Mouse (Mus musculus) hindbrain, embryonic 16.5 days (tissue): ENCODE data around the gene Drc1. TPM values are rescaled to one million over a fixed set of nuclear protein-coding genes. Genes with fewer than 3 reads are reported as not detected.

ENCODE experiments used
- ATAC-seq: fragments of 200-750 bp; cut with Nextera tagmentation; 2 replicates; pipeline ENCODE4 v1.8.0; 2017; ENCODE audit warnings: moderate TSS enrichment, moderate library complexity
- H3K27ac ChIP-seq: fragments of 300-500 bp; sonication (generic); 2 replicates; pipeline ENCODE4 v1.5.1; 2014; ENCODE audit warnings: low read depth, mild to moderate bottlenecking, control low read depth, low read length, moderate library complexity
- H3K27me3 ChIP-seq: fragments of 300-500 bp; sonication (generic); replicated peaks from 2 replicates; pipeline ENCODE4 v1.6.1; 2014; ENCODE audit warnings: low read length; ENCODE audit not compliant: control insufficient read depth, insufficient read depth
- H3K36me3 ChIP-seq: fragments of 300-500 bp; sonication (generic); 2 replicates; pipeline ENCODE4 v1.6.1; 2014; ENCODE audit warnings: mild to moderate bottlenecking, low read length, moderate library complexity, mixed read lengths; ENCODE audit not compliant: control insufficient read depth, insufficient read depth
- H3K4me1 ChIP-seq: fragments of 300-500 bp; sonication (generic); 2 replicates; pipeline ENCODE4 v1.6.1; 2014; ENCODE audit warnings: low read depth, low read length; ENCODE audit not compliant: control insufficient read depth, insufficient read depth
- H3K4me2 ChIP-seq: fragments of 300-500 bp; sonication (generic); 2 replicates; pipeline ENCODE4 v1.6.1; 2014; ENCODE audit warnings: mild to moderate bottlenecking, low read length, control low read depth, moderate library complexity
- H3K4me3 ChIP-seq: fragments of 300-500 bp; sonication (generic); 2 replicates; pipeline ENCODE4 v1.5.1; 2014; ENCODE audit warnings: mild to moderate bottlenecking, low read length, control low read depth, moderate library complexity
- H3K9ac ChIP-seq: fragments of 300-500 bp; sonication (generic); 2 replicates; pipeline ENCODE4 v1.6.1; 2014; ENCODE audit warnings: low read depth, mild to moderate bottlenecking, control low read depth, low read length, moderate library complexity
- H3K9me3 ChIP-seq: fragments of 300-500 bp; sonication (generic); 2 replicates; pipeline ENCODE4 v1.6.1; 2014; ENCODE audit warnings: mild to moderate bottlenecking, low read length, moderate library complexity; ENCODE audit not compliant: control insufficient read depth
- WGBS: fragments of 180-500 bp; shearing (Covaris S2); extraction: QIAGEN DNeasy Blood & Tissue Kit; methylation state at CpG from one replicate; pipeline ENCODE4 v1.1.7; 2014; 5-methylcytosine and 5-hydroxymethylcytosine counted together
- polyA plus RNA-seq: library from polyadenylated mRNA; unstranded; fragments of >200 nt; fragmentation: Nextera tagmentation; extraction: Ambion mirVana; gene quantifications from 2 replicates; pipeline ENCODE4 v1.2.1, GENCODE M21; 2015

Drc1 gene
- polyA plus RNA-seq, 1 experiment from 2014 or later: 6.3 TPM

GRCm38 (mm10) chr5:30243741-30244140 is 37.4 kb upstream of the Drc1 start:
- no peaks in the 10 kb centered on the region for H3K9me3 ChIP-seq
- no peak overlapping the region for H3K4me2 ChIP-seq
- no peaks in the 10 kb centered on the region for H3K27me3 ChIP-seq
- no peaks in the 10 kb centered on the region for H3K36me3 ChIP-seq
- WGBS: 56% methylated on average over 9 of the region's 9 CpGs
- ATAC-seq: no peak
- H3K9ac ChIP-seq: no peak overlapping the region
- H3K4me3 ChIP-seq: no peak overlapping the region
- peaks cover 2% of the 10 kb centered on the region; the same call in 1 of the 2 replicates for H3K4me1 ChIP-seq
- no peak overlapping the region for H3K27ac ChIP-seq

- Histone ChIP-seq H3K36me3 (0 out of 2 replicates have a peak, but pooled peaks cover 4% of the 10 kb centered on the region), H3K27ac (no peak overlapping the region), H3K27me3 (no peaks in the 10 kb centered on the region), H3K9ac (no peak overlapping the region), H3K4me2 (no peak overlapping the region), H3K4me3 (no peak overlapping the region), H3K9me3 (no peaks in the 10 kb centered on the region), H3K4me1 (peaks cover 2% of the 10 kb centered on the region; the same call in 1 of the 2 replicates)
- no peak for ATAC-seq
- WGBS: 94% methylated on average over 9 of the region's 9 CpGs
Measured at GRCm38 (mm10) chr5:30245861-30246416, 35.2 kb upstream of the Drc1 start.

- H3K4me3 ChIP-seq: no peak overlapping the region
- no peak overlapping the region for H3K27ac ChIP-seq
- H3K27me3 ChIP-seq: no peaks in the 10 kb centered on the region
- H3K9me3 ChIP-seq: no peaks in the 10 kb centered on the region
- no peak for ATAC-seq
- H3K36me3 ChIP-seq: 0 out of 2 replicates have a peak, but pooled peaks cover 6% of the 10 kb centered on the region
- H3K4me1 ChIP-seq: peaks cover 2% of the 10 kb centered on the region; the same call in 1 of the 2 replicates
- H3K4me2 ChIP-seq: no peak overlapping the region
- WGBS: 97% methylated on average over 1 of the region's 1 CpGs
- no peak overlapping the region for H3K9ac ChIP-seq
Measured at GRCm38 (mm10) chr5:30247666-30248065, 33.5 kb upstream of the Drc1 start.

- H3K36me3 ChIP-seq: peaks cover 13% of the 10 kb centered on the region; the same call in 1 of the 2 replicates
- no peaks in the 10 kb centered on the region for H3K27me3 ChIP-seq
- 87% methylated on average over 12 of the region's 12 CpGs for WGBS
Measured at GRCm38 (mm10) chr5:30255567-30256354, 25.4 kb upstream of the Drc1 start.

GRCm38 (mm10) chr5:30258776-30259175 is 22.4 kb upstream of the Drc1 start:
- Histone ChIP-seq H3K9me3 (no peaks in the 10 kb centered on the region), H3K9ac (no peak overlapping the region), H3K36me3 (peaks cover 11% of the 10 kb centered on the region), H3K4me2 (no peak overlapping the region), H3K27me3 (no peaks in the 10 kb centered on the region), H3K4me1 (no peaks in the 10 kb centered on the region), H3K4me3 (no peak overlapping the region), H3K27ac (no peak overlapping the region)
- ATAC-seq: no peak
- WGBS: 91% methylated on average over 7 of the region's 7 CpGs

More at GRCm38 (mm10) chr5:30255567-30256354, 25.4 kb upstream of the Drc1 start:
- H3K9ac ChIP-seq: no peak overlapping the region
- no peak for ATAC-seq
- no peaks in the 10 kb centered on the region for H3K9me3 ChIP-seq
- H3K4me3 ChIP-seq: no peak overlapping the region
- no peak overlapping the region for H3K4me2 ChIP-seq
- H3K4me1 ChIP-seq: no peaks in the 10 kb centered on the region
- H3K27ac ChIP-seq: no peak overlapping the region

GRCm38 (mm10) chr5:30270571-30271190 is 10.5 kb upstream of the Drc1 start:
- 56% methylated on average over 11 of the region's 11 CpGs for whole genome bisulfite sequencing
- no peak for ATAC-seq
- no peaks in the 10 kb centered on the region; the same call in 1 of the 2 replicates for H3K4me1 ChIP-seq
- H3K36me3 ChIP-seq: peaks cover 10% of the 10 kb centered on the region
- H3K4me3 ChIP-seq: no peak overlapping the region
- no peak overlapping the region for H3K4me2 ChIP-seq
- no peaks in the 10 kb centered on the region for H3K27me3 ChIP-seq
- H3K9ac ChIP-seq: no peak overlapping the region
- H3K9me3 ChIP-seq: no peaks in the 10 kb centered on the region
- no peak overlapping the region; the same call in 1 of the 2 replicates for H3K27ac ChIP-seq

- Histone ChIP-seq H3K27me3 (no peaks in the 10 kb centered on the region), H3K36me3 (peaks cover 5% of the 10 kb centered on the region; the same call in 1 of the 2 replicates), H3K27ac (no peak overlapping the region), H3K4me3 (no peak overlapping the region), H3K9ac (no peak overlapping the region), H3K9me3 (no peaks in the 10 kb centered on the region), H3K4me2 (no peak overlapping the region), H3K4me1 (no peaks in the 10 kb centered on the region; the same call in 1 of the 2 replicates)
- 92% methylated on average over 11 of the region's 11 CpGs for WGBS
- no peak for ATAC-seq
Measured at GRCm38 (mm10) chr5:30271599-30272281, 9.4 kb upstream of the Drc1 start.

GRCm38 (mm10) chr5:30276361-30276760 is 4.8 kb upstream of the Drc1 start:
- 88% methylated on average over 2 of the region's 2 CpGs for WGBS
- Histone ChIP-seq H3K27me3 (no peaks in the 10 kb centered on the region), H3K9me3 (no peaks in the 10 kb centered on the region), H3K4me2 (no peak overlapping the region), H3K36me3 (no peaks in the 10 kb centered on the region), H3K4me3 (no peak overlapping the region), H3K9ac (no peak overlapping the region), H3K27ac (no peak overlapping the region), H3K4me1 (peaks cover 2% of the 10 kb centered on the region; the same call in 1 of the 2 replicates)
- ATAC-seq: no peak
